Mouse (Mus musculus) kidney, postnatal 25 days (tissue): Measurements from ENCODE around the gene Supt3.

Experiments used
- DNase-seq, 2 experiments: peaks; one replicate each; pipeline ENCODE4 v3.0.0; 2021; ENCODE audit warnings: mixed read lengths in 2 of 2

Supt3 gene

GRCm38 (mm10) chr17:44973489-44973888 is 196.5 kb downstream of the Supt3 start:
- DNase-seq, result peak; percentile 46 to 54

- no peak for DNase-seq
Observed at GRCm38 (mm10) chr17:44977690-44978089, 200.7 kb downstream of the Supt3 start.

- DNase-seq, result no peak
Observed at GRCm38 (mm10) chr17:44987964-44988363, 211.0 kb downstream of the Supt3 start.

- DNase-seq, result peak; percentile 11 to 37
Observed at GRCm38 (mm10) chr17:45003311-45003710, 226.4 kb downstream of the Supt3 start.

- no peak for DNase-seq
Observed at GRCm38 (mm10) chr17:45004477-45005170, 227.7 kb downstream of the Supt3 start.

GRCm38 (mm10) chr17:45007461-45007860 is 230.5 kb downstream of the Supt3 start:
- no peak for DNase-seq

GRCm38 (mm10) chr17:45008663-45009062 is 231.7 kb downstream of the Supt3 start:
- DNase-seq, result no peak

GRCm38 (mm10) chr17:45010409-45010808 is 233.5 kb downstream of the Supt3 start:
- DNase-seq, result no peak

- no peak for DNase-seq
Observed at GRCm38 (mm10) chr17:45016746-45017145, 239.8 kb downstream of the Supt3 start.

GRCm38 (mm10) chr17:45020155-45020930 is 243.4 kb downstream of the Supt3 start:
- DNase-seq, result no peak

GRCm38 (mm10) chr17:45028441-45028840 is 251.5 kb downstream of the Supt3 start:
- peak; percentile 53 to 60 for DNase-seq

GRCm38 (mm10) chr17:45029106-45029505 is 252.2 kb downstream of the Supt3 start:
- no peak for DNase-seq

GRCm38 (mm10) chr17:45032209-45032608 is 255.3 kb downstream of the Supt3 start:
- no peak for DNase-seq

- no peak for DNase-seq
Observed at GRCm38 (mm10) chr17:45033617-45034016, 256.7 kb downstream of the Supt3 start.

- DNase-seq, result no peak
Observed at GRCm38 (mm10) chr17:45041084-45041483, 264.1 kb downstream of the Supt3 start.

GRCm38 (mm10) chr17:45045804-45046203 is 268.9 kb downstream of the Supt3 start:
- DNase-seq, result peak in 1 of 2 experiments; percentile 30

- DNase-seq, result no peak
Observed at GRCm38 (mm10) chr17:45046583-45046982, 269.6 kb downstream of the Supt3 start.

GRCm38 (mm10) chr17:45047236-45047635 is 270.3 kb downstream of the Supt3 start:
- no peak for DNase-seq

GRCm38 (mm10) chr17:45051971-45052370 is 275.0 kb downstream of the Supt3 start:
- no peak for DNase-seq

- DNase-seq, result no peak
Observed at GRCm38 (mm10) chr17:45053371-45053770, 276.4 kb downstream of the Supt3 start.

GRCm38 (mm10) chr17:45054526-45054925 is 277.6 kb downstream of the Supt3 start:
- no peak for DNase-seq

GRCm38 (mm10) chr17:45056894-45057293 is 279.9 kb downstream of the Supt3 start:
- DNase-seq, result no peak

- DNase-seq, result no peak
Observed at GRCm38 (mm10) chr17:45057780-45058179, 280.8 kb downstream of the Supt3 start.
